Mouse (Mus musculus) erythroblast, embryonic 14.5 days (primary cell): ENCODE measurements around the gene Acaa1a. TPM values are rescaled to one million over a fixed set of nuclear protein-coding genes. Genes with fewer than 3 reads are reported as not detected.

Experiments used
- H3K27me3 ChIP-seq: 2 replicates; pipeline ENCODE4 v1.6.1; 2012; ENCODE audit warnings: inconsistent platforms; ENCODE audit not compliant: control insufficient read depth
- H3K36me3 ChIP-seq: 2 replicates; pipeline ENCODE4 v1.6.1; 2012; ENCODE audit warnings: mild to moderate bottlenecking, inconsistent platforms; ENCODE audit not compliant: control insufficient read depth
- H3K4me1 ChIP-seq: 2 replicates; pipeline ENCODE4 v1.6.1; 2012; ENCODE audit warnings: inconsistent platforms; ENCODE audit not compliant: control insufficient read depth
- H3K4me3 ChIP-seq: replicated peaks from 2 replicates; pipeline ENCODE3; 2012; ENCODE audit warnings: moderate library complexity, mild to moderate bottlenecking, inconsistent platforms
- H3K9me3 ChIP-seq: 2 replicates; pipeline ENCODE4 v1.6.1; 2012; ENCODE audit warnings: low read length, inconsistent platforms, mixed read lengths; ENCODE audit not compliant: control insufficient read depth
- GATA1 ChIP-seq: IDR thresholded peaks from 2 replicates; pipeline ENCODE4 v1.6.1; 2012; ENCODE audit warnings: low read length, inconsistent platforms, mixed read lengths
- TAL1 ChIP-seq: IDR thresholded peaks from 3 replicates; pipeline ENCODE4 v1.6.1; 2012; ENCODE audit warnings: low read length, inconsistent platforms, mixed read lengths
- polyA plus RNA-seq: library from polyadenylated mRNA; stranded (reverse); fragments of >175 nt; gene quantifications from 2 replicates; pipeline ENCODE4 v1.2.3, GENCODE M21; 2012

Gene Acaa1a
- polyA plus RNA-seq, 1 experiment, result 1.7 TPM

DNA sequence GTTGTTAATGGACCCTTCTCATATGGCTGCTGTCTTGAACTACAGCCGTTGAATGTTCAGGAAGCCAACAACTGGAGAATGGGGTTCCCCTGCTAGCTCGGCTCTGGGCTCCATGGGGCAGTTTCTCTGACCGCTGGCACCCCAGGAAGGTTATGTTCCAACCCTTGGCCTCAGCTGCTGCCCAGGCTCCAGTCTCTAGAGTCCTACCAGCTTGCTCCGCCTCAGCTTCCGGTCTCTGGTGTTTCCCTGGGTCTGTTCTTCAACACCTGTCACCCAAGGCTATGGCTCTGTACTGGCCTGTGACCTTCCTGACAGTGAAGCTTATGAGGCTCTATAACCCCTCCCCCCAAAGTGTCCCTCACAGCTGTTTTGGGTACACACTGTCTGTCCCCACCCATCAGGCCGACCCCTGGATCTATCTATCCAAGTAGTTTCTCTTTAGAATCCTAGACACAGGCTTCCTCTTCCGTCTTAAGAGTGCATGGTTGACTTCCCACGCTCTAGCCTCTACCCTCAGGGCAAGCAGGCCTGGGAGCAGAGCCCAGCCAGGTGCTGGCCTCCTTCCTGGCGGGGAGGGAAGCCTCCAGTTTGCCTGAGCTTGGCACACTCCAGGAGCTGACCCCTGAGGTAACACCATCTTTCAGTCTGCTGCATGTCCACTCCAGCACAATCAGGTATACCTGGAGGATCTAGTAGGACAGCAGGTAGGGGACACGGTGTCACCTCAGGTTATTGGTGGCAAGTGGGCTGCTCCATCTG lies 11.7 kb downstream of the Acaa1a start:
- TF ChIP-seq GATA1 (no peak), TAL1 (no peak)

DNA sequence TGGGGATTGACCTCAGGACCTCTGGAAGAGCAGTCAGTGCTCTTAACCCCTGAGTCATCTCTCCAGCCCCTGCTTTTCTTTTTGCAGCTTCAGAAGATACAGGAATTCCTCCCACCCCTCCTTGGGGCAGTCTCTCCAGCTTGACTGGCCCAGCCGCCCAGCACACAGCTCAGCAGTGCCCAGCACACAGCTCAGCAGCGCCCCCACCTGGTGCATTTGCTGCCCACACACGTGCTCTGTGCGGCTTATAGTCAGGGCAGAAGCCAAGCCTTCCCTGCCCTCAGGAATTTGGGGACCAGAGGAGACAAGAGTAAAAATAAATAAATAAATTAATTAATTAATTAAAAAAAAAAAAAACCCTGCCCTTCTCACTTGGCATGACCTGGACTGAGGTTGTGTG lies 12.6 kb downstream of the Acaa1a start:
- H3K36me3 ChIP-seq, result peaks cover 30% of the 10 kb centered on the region
- no peak overlapping the region for H3K4me3 ChIP-seq
- no peaks in the 10 kb centered on the region for H3K9me3 ChIP-seq
- peaks cover 2% of the 10 kb centered on the region; the same call in 1 of the 2 replicates for H3K4me1 ChIP-seq
- no peaks in the 10 kb centered on the region for H3K27me3 ChIP-seq
- TF ChIP-seq GATA1, result no peak
- no peak for TF ChIP-seq TAL1

More for the DNA sequence above, 11.7 kb downstream of the Acaa1a start:
- Histone ChIP-seq H3K4me1 (0 out of 2 replicates have a peak, but pooled peaks cover 2% of the 10 kb centered on the region), H3K4me3 (no peak overlapping the region), H3K36me3 (peaks cover 39% of the 10 kb centered on the region), H3K27me3 (no peaks in the 10 kb centered on the region), H3K9me3 (no peaks in the 10 kb centered on the region)

DNA sequence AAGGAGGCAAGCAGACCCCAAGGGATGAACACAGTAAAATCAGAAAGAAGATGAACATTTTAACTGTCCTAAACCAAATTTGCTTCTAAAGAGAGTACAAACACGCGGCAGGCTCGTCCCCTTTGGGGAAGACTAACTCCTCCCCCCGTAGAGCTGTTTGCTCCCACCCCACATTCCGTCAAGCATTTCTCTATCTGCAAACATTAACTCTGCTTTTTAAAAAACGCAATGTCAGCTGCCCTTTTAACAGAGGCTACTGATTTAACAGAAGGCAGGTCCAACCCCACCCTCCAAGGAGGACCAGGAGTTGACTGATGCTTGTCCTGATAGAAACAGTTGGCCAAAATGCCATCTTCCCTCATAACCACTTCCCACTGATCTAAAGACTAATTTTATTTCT lies 14.4 kb downstream of the Acaa1a start:
- Histone ChIP-seq H3K4me1 (peaks cover 16% of the 10 kb centered on the region), H3K9me3 (no peaks in the 10 kb centered on the region), H3K36me3 (peaks cover 14% of the 10 kb centered on the region), H3K4me3 (no peak overlapping the region), H3K27me3 (peaks cover 4% of the 10 kb centered on the region; the same call in 1 of the 2 replicates)
- TF ChIP-seq GATA1 (no peak), TAL1 (no peak)

DNA sequence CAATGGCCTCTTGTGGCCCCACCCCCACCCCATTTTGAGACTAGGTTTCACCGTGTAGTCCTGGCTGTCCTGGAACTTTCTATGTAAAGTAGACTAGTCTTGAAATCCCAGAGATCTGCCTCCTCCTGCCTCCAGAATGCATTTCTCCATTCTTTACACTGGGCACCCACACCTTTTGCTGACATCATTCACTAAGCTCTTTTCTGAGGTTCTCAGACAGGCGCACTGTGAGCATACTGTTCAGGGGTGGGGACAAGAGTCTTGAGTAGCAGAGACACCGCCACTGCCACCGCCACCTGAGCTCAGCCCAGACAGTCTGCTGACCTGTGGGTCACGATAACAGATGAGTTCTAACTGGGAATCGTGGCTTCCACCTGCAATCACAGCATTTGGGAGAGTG lies 16.5 kb downstream of the Acaa1a start:
- H3K9me3 ChIP-seq, result no peaks in the 10 kb centered on the region
- peaks cover 11% of the 10 kb centered on the region for H3K36me3 ChIP-seq
- no peak overlapping the region for H3K4me3 ChIP-seq
- peaks cover 16% of the 10 kb centered on the region for H3K4me1 ChIP-seq
- TF ChIP-seq TAL1, result no peak
- TF ChIP-seq GATA1, result no peak
- peaks cover 4% of the 10 kb centered on the region; the same call in 1 of the 2 replicates for H3K27me3 ChIP-seq

DNA sequence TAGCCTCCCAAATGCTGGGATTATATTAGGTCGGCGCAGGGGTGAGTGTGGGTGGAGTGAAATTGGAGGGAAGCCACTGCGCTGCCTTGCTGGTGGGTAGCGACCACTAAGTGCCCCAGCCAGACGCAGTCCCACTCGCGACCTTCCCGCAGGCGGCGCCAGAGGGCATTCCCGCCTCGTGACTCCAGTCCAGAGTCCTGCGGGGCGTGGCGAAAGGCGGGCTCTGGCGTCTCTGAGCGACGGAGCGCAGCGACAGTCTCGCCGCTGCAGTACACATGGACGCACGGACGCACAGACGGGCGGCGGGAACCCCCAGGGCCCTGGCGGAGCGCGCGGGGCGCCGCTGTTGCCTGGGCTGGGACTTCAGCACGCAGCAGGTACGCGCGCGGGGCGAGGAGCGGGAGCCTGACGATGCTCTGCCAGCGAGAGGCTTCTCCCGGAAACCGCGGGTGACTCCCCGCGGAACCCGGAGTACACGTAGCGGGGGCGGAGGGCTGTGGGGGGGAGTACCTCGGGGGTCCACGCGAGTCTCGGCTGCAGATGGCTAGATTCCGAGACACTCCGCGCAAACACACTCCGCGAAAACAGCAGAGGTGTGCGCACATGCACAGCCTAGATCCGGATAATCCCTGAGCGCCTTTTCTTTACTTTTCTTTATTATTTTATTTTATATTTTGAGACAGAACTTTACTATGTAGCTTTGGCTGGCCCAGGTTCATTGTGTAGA lies 18.0 kb downstream of the Acaa1a start, which contains the start of gene Xylb:
Gene Xylb, plus strand, starts transcription at position 51 of the 727 bp plus-strand sequence.
- H3K4me3 ChIP-seq, result peak within 1 kb of the TSS; percentile 75
- TF ChIP-seq TAL1 (no peak), GATA1 (no peak)
- peaks cover 14% of the 10 kb centered on the region for H3K4me1 ChIP-seq
- H3K27me3 ChIP-seq, result peaks cover 4% of the 10 kb centered on the region; the same call in 1 of the 2 replicates
- peaks cover 9% of the 10 kb centered on the region; the same call in 1 of the 2 replicates for H3K36me3 ChIP-seq
- no peaks in the 10 kb centered on the region for H3K9me3 ChIP-seq

DNA sequence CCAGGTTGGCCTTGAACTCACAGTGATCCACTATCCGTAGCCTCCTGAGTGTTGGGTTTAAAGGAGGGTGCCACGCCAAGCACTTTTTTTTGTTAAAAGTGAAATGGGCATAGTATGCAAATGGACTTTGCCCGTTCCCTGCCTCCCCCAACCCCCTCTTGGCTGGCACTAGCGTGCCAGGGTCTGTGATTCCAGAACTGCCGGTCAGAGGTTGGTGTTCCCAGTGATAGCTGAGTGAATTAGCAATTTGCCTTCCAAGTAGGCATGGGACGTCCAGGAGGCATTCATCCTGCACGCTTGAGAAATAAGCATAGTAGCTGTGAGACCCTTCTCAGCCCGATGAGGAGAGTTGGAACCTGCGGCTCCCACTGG lies 18.6 kb downstream of the Acaa1a start:
- Histone ChIP-seq H3K27me3 (peaks cover 4% of the 10 kb centered on the region; the same call in 1 of the 2 replicates), H3K4me1 (peaks cover 14% of the 10 kb centered on the region), H3K9me3 (no peaks in the 10 kb centered on the region), H3K36me3 (peaks cover 12% of the 10 kb centered on the region), H3K4me3 (peak overlapping the region; percentile 75)
- no peak for TF ChIP-seq TAL1
- no peak for TF ChIP-seq GATA1

DNA sequence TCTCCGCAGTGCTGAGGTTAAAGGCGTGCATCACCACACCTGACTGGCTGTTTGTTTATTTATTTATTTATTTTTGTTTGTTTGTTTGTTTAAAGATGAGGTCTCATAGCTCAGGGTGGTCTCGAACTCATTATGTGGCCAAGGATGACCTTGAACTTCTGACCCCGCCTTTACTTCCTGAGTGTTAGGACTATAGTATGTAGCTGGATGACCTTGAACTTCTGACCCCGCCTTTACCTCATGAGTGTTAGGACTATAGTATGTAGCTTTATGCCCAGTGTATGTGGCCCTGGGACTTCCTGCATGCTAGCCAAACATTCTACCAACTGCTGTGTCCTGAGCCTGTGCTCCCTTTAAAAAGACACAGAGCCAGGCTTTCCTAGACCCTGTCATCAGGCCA lies 21.9 kb downstream of the Acaa1a start:
- H3K27me3 ChIP-seq, result peaks cover 4% of the 10 kb centered on the region; the same call in 1 of the 2 replicates
- no peaks in the 10 kb centered on the region for H3K9me3 ChIP-seq
- H3K4me3 ChIP-seq, result no peak overlapping the region
- H3K36me3 ChIP-seq, result peaks cover 12% of the 10 kb centered on the region
- H3K4me1 ChIP-seq, result peaks cover 14% of the 10 kb centered on the region
- no peak for TF ChIP-seq TAL1
- TF ChIP-seq GATA1, result no peak

DNA sequence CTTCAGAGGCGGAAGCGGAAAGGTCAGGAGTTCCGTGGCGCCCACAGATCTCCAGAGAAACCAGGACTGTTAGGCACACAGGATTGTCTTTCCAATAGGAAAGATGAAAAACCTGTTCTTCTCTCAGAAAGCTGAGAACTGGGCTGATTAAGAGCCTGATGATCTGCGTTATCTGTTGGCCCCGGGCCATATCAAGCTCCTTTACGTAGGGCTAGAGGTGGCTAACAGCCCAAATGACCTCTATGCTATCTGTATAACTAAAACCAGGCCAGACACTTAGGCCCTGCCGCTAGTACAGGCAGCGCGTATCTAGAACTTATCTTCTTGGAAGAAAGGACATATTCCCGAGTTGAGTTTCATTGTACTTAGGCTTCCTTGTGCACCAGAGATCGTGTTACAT lies 23.8 kb downstream of the Acaa1a start:
- TF ChIP-seq GATA1 (no peak), TAL1 (no peak)
- Histone ChIP-seq H3K9me3 (no peaks in the 10 kb centered on the region), H3K36me3 (peaks cover 19% of the 10 kb centered on the region), H3K4me1 (peaks cover 2% of the 10 kb centered on the region), H3K27me3 (peaks cover 2% of the 10 kb centered on the region; the same call in 1 of the 2 replicates), H3K4me3 (no peak overlapping the region)

DNA sequence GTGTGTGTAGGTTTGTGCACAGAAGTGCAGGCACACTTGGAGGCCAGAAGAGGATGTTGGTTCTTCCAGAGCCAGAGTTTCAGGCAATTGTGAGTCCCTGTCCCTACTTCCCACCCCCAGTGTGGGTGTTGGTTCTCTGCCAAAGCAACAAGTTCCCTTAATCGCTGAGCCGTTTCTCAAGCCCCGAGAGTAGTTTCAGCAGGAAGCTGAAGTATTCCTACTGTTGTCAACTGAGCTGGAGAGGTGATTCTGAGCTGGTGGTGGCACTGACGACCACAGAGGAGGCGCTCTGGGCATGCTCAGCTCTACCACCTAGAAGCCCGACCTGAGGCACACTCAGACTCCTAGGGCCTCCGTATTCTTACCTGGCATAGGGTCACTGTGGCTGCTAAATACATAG lies 25.8 kb downstream of the Acaa1a start, which contains the start of gene Slc22a14:
Gene Slc22a14, minus strand, starts transcription at position 270 of the 400 bp plus-strand sequence.
- no peaks in the 10 kb centered on the region for H3K9me3 ChIP-seq
- no peaks in the 10 kb centered on the region for H3K4me1 ChIP-seq
- no peak within 1 kb of the TSS for H3K4me3 ChIP-seq
- H3K27me3 ChIP-seq, result no peaks in the 10 kb centered on the region
- TF ChIP-seq GATA1, result no peak
- TF ChIP-seq TAL1, result no peak
- peaks cover 21% of the 10 kb centered on the region for H3K36me3 ChIP-seq
